Mouse (Mus musculus) heart, adult 2 months (tissue): ENCODE data around the gene Nrf1. TPM values are rescaled to one million over a fixed set of nuclear protein-coding genes. Genes with fewer than 3 reads are reported as not detected.

Experiments used
- DNase-seq, 2 experiments: peaks; one replicate each; pipeline ENCODE4 v3.0.0; 2021
- H3K27ac ChIP-seq: fragments of 200-600 bp; 2 replicates; pipeline ENCODE4 v1.8.1; 2022
- H3K27me3 ChIP-seq: fragments of 200-500 bp; 2 replicates; pipeline ENCODE4 v1.6.1; 2012; ENCODE audit warnings: mild to moderate bottlenecking, low read length, inconsistent platforms, mixed read lengths; ENCODE audit not compliant: control insufficient read depth, insufficient read depth
- H3K36me3 ChIP-seq: fragments of 200-500 bp; 2 replicates; pipeline ENCODE4 v1.6.1; 2012; ENCODE audit warnings: low read length, inconsistent platforms; ENCODE audit not compliant: control insufficient read depth, insufficient read depth
- H3K4me1 ChIP-seq: fragments of 200-500 bp; 2 replicates; pipeline ENCODE4 v1.6.1; 2011; ENCODE audit warnings: low read length; ENCODE audit not compliant: control insufficient read depth, insufficient read depth
- H3K4me3 ChIP-seq: fragments of 200-600 bp; 2 replicates; pipeline ENCODE4 v1.8.1; 2022
- H3K79me2 ChIP-seq: fragments of 200-500 bp; replicated peaks from 2 replicates; pipeline ENCODE4 v1.6.1; 2012; ENCODE audit warnings: mild to moderate bottlenecking, inconsistent platforms, low read length, moderate library complexity, mixed read lengths; ENCODE audit not compliant: control insufficient read depth, insufficient read depth
- H3K9ac ChIP-seq: fragments of 200-500 bp; 2 replicates; pipeline ENCODE4 v1.6.1; 2012; ENCODE audit warnings: low read depth, mild to moderate bottlenecking, control low read depth, inconsistent platforms, low read length, mixed read lengths
- CTCF ChIP-seq: fragments of 200-600 bp; IDR thresholded peaks from 2 replicates; pipeline ENCODE4 v1.8.1; 2022; ENCODE audit warnings: antibody characterized with exemption, mild to moderate bottlenecking, moderate library complexity
- EP300 ChIP-seq: fragments of 200-500 bp; IDR thresholded peaks from 2 replicates; pipeline ENCODE4 v1.6.1; 2011; ENCODE audit warnings: low read depth, low read length, control low read depth; ENCODE audit not compliant: insufficient read depth
- POLR2A ChIP-seq: fragments of 200-500 bp; IDR thresholded peaks from 2 replicates; pipeline ENCODE4 v1.6.1; 2011; ENCODE audit warnings: mild to moderate bottlenecking, low read depth, low read length, control low read depth; ENCODE audit not compliant: insufficient read depth
- WGBS: fragments of 180-500 bp; shearing (Covaris S2); methylation state at CpG from one replicate; pipeline ENCODE4 v1.1.7; 2018; 5-methylcytosine and 5-hydroxymethylcytosine counted together
- intact Hi-C: fragments of 180-260 bp; cut with DNase I; formaldehyde crosslinking; loops from one replicate; pipeline ENCODE4 v1.15.1; 2025
- polyA plus RNA-seq: library from polyadenylated mRNA; depleted of rRNA; stranded (reverse); fragments of >200 nt; gene quantifications from 2 replicates; pipeline ENCODE4 v1.2.3, GENCODE M21; 2012
- total RNA-seq, 2 experiments: library from RNA; stranded (reverse); gene quantifications; 2 replicates each; pipeline ENCODE4 v1.2.3; 2021

Gene Nrf1
- total and polyA plus RNA-seq, 3 experiments: 12.7 to 13.9 (median 12.8) TPM

DNA sequence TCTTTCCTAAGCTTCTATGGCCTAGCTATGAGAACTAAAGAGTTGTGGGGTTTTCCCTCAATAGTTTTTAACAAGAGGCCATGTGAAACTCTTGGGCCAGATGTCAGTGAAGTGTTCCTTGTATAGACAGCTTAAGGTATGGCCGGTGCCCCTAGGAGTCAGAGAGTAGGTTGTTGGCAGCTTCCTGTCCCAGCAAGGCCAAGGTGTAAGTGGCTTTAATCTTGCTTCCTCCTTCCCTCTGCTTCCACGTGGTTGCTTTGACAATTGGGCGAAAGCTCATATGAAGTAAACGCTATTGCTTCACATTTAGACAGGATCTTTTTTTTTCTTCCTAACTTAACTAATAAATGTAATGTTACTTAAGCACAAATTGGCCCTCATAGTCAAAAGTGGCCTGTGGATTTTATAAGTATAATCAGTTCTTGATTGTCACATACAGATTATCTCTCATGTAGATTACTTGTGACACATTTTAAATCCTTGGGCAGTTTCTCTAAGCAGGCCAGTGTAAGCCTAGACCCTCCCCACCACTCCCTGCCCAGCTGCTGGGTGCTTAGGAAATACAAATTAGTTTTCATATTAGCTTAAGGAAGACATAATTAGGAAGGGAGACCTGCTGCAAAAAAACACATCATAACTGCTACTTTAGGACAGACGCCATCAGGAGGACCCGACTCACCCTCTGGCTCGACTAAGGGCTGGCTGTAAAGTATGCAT, 91.7 kb downstream of the Nrf1 start:
- H3K4me1 ChIP-seq: no peaks in the 10 kb centered on the region
- no peaks in the 10 kb centered on the region for H3K36me3 ChIP-seq
- 84% methylated on average over 7 of the region's 7 CpGs for WGBS
- H3K27me3 ChIP-seq: no peaks in the 10 kb centered on the region
- H3K4me3 ChIP-seq: no peak overlapping the region
- intact Hi-C loops: no loop called here
- H3K27ac ChIP-seq: no peak overlapping the region
- H3K79me2 ChIP-seq: no peaks in the 10 kb centered on the region
- TF ChIP-seq POLR2A: no peak
- TF ChIP-seq CTCF: no peak
- no peak for TF ChIP-seq EP300
- no peak overlapping the region for H3K9ac ChIP-seq
- no peak for DNase-seq

DNA sequence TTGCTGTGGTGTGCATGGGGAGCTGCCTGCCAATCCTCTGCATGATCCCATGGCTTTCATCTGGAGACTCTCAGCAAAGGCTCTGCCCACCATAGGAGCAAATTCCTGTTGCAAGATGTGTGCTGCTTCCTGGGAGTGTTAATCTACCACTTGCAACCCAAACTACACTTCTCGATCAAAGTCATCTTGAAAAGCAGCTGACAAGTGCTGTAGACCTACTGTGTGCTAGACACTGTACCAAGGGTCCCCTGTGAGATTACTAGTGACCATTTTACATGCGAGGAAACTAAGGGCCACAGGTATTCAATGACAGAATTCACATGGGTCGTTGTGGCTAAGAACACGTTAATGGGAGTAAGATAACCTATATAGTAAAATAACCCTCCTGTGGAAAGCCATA, 95.5 kb downstream of the Nrf1 start:
- no peak overlapping the region for H3K9ac ChIP-seq
- H3K4me1 ChIP-seq: no peaks in the 10 kb centered on the region
- intact Hi-C loops: no loop called here
- no peaks in the 10 kb centered on the region for H3K36me3 ChIP-seq
- DNase-seq: no peak
- WGBS: 96% methylated on average over 4 of the region's 4 CpGs
- H3K4me3 ChIP-seq: no peak overlapping the region
- TF ChIP-seq POLR2A: no peak
- no peak for TF ChIP-seq EP300
- TF ChIP-seq CTCF: no peak
- no peak overlapping the region for H3K27ac ChIP-seq
- no peaks in the 10 kb centered on the region for H3K79me2 ChIP-seq
- H3K27me3 ChIP-seq: no peaks in the 10 kb centered on the region

DNA sequence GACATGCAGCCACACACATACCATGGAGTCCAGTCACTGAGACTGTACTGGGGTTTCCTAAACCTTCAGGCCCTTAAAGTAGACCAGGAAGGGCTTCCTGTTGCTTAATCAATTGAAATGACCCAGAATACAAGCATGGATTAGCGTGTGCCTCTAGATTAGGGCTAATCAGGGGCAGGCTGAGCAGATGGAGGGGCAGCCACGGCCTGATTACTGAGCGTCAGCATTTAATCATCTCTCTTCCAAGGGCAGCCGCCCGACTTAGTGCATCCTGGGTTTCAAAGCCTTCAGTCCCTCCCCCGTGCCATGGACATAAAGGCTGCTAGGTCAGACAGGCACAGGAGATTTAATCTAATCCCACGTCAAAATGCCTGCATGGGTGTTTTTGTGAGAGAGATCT, 99.3 kb downstream of the Nrf1 start:
- 72% methylated on average over 7 of the region's 7 CpGs for WGBS
- no peaks in the 10 kb centered on the region for H3K79me2 ChIP-seq
- TF ChIP-seq EP300: no peak
- TF ChIP-seq CTCF: no peak
- no peak for TF ChIP-seq POLR2A
- no peak overlapping the region for H3K9ac ChIP-seq
- DNase-seq: no peak
- H3K36me3 ChIP-seq: no peaks in the 10 kb centered on the region
- no peaks in the 10 kb centered on the region for H3K4me1 ChIP-seq
- H3K4me3 ChIP-seq: no peak overlapping the region
- intact Hi-C loops: no loop called here
- H3K27me3 ChIP-seq: no peaks in the 10 kb centered on the region
- no peak overlapping the region for H3K27ac ChIP-seq

DNA sequence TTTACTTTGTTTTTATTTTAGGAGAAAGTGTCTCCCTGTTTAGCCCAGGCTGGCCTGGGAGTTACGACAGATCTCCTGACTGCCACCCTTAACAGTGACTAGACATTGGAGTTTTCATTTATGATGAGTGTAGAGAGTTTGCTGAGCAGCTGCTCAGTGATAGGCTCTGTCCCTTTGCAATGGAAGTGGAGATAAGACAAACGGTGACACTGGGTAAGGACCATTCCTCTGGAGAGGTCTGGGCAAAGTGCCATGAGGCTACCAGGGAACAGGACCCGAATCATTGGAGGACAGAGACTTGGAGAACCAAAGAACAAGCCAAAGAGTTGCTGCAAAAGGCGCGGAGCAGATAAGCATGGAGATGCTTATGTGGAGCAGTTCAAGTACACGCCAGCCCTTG, 100.0 kb downstream of the Nrf1 start:
- WGBS: 62% methylated on average over 6 of the region's 6 CpGs
- H3K27me3 ChIP-seq: no peaks in the 10 kb centered on the region
- intact Hi-C loops: no loop called here
- no peak overlapping the region for H3K27ac ChIP-seq
- no peaks in the 10 kb centered on the region for H3K79me2 ChIP-seq
- H3K36me3 ChIP-seq: no peaks in the 10 kb centered on the region
- no peak overlapping the region for H3K4me3 ChIP-seq
- H3K9ac ChIP-seq: no peak overlapping the region
- TF ChIP-seq CTCF (no peak), EP300 (no peak), POLR2A (no peak)
- no peaks in the 10 kb centered on the region for H3K4me1 ChIP-seq
- DNase-seq: no peak

DNA sequence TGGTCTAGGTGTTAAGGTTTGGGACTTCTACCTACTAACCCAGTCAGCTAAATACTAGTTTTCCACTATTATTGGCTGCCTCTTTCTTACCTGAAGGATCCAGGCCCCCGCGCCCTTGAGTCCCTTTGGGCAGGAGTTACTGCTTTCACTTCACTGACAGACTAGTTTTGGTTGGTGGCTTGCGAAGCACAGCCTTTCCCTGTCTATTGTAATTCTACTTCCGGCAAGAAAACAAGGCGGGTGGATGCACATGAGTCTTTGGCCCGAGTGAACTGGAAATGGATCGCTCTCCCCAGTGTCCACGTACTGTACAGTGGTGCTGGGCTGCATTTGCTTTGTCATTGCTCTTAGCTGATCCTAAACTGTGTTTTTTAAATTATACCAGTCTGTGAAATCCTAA, 102.7 kb downstream of the Nrf1 start:
- TF ChIP-seq POLR2A (no peak), CTCF (no peak), EP300 (no peak)
- Histone ChIP-seq H3K27ac (no peak overlapping the region), H3K4me1 (no peaks in the 10 kb centered on the region), H3K4me3 (no peak overlapping the region), H3K36me3 (no peaks in the 10 kb centered on the region), H3K79me2 (no peaks in the 10 kb centered on the region), H3K27me3 (no peaks in the 10 kb centered on the region), H3K9ac (no peak overlapping the region)
- 84% methylated on average over 8 of the region's 8 CpGs for WGBS
- no peak for DNase-seq
- intact Hi-C loops: no loop called here

DNA sequence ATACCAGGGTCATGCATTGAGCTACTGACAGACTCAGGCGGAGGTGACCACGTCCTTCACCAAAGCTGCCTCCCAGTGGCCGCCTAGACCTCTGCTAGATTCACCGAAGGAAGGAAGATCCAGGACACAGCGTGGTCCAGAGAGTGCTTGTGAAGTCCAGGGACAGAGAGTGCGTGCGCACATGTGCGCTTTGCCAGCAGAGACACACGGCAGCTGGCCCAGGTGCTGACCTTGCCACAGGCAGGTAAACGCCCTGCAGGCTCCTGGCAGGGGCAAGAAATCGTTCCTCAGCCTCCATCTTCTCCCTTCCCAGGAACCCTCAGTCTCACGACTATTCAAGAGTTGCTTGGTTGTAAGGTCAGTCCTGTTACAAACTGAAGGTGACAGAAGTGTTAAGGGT, 104.4 kb downstream of the Nrf1 start:
- Histone ChIP-seq H3K27ac (no peak overlapping the region), H3K4me1 (no peaks in the 10 kb centered on the region), H3K36me3 (no peaks in the 10 kb centered on the region), H3K79me2 (no peaks in the 10 kb centered on the region), H3K9ac (no peak overlapping the region), H3K4me3 (no peak overlapping the region), H3K27me3 (no peaks in the 10 kb centered on the region)
- TF ChIP-seq EP300: no peak
- no peak for TF ChIP-seq POLR2A
- no peak for DNase-seq
- intact Hi-C loops: no loop called here
- 92% methylated on average over 12 of the region's 12 CpGs for WGBS
